Mouse (Mus musculus): ENCODE results near the gene Cnnm4.

DNA sequence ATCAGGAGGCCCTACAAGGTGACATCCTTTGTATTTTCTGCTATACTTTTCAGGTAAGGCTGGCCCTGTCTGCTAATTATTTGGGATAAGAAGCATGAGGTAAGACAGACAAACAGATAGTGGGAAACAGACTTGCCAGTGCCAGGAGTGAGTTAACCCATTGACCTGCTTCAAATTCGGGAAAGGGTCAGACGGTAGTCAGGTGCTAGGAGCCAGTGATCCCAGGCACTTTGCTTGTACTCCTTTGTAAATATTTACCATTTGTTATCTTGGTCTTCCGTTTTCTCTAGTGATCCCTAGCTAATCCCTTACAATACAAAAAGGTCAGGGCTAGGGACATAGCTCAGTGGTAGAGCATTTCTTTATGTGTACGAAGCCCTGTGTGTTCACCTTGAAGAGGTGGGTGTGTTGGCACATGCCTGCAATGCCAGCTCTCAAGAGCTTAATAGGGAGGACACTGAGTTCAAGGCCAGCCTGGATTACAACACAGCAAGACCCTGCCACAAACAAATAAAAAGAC lies 5.7 kb upstream of the Cnnm4 start:
- no peak for TF ChIP-seq CTCF (IDR thresholded peaks at IDR 0.05; ENCODE audit: control insufficient read depth, insufficient read depth, insufficient read length)
- TF ChIP-seq MYOG (IDR thresholded peaks at IDR 0.05; ENCODE audit: control insufficient read depth, extremely low read depth, insufficient read length): no peak

Measured in C2C12 (cell line).